Mouse (Mus musculus): Measurements from ENCODE around the gene Zfp282.

GRCm38 (mm10) chr6:47830104-47831078 lies 46.6 kb upstream of the Zfp282 start, which contains the start of gene Zfp786:
- peak; percentile 99 for TF ChIP-seq CTCF (IDR thresholded peaks at IDR 0.05; ENCODE audit: low read depth)
- TF ChIP-seq EP300 (optimal IDR thresholded peaks at IDR 0.05), result no peak

All from stomach, postnatal 0 days (tissue).